Mouse (Mus musculus): Measurements from ENCODE around the gene D5Ertd579e. TPM values are rescaled to one million over a fixed set of nuclear protein-coding genes. Genes with fewer than 3 reads are reported as not detected.

The D5Ertd579e gene
- total RNA-seq, 2 experiments from 2014 or later, result 91.8 to 97.9 TPM

DNA sequence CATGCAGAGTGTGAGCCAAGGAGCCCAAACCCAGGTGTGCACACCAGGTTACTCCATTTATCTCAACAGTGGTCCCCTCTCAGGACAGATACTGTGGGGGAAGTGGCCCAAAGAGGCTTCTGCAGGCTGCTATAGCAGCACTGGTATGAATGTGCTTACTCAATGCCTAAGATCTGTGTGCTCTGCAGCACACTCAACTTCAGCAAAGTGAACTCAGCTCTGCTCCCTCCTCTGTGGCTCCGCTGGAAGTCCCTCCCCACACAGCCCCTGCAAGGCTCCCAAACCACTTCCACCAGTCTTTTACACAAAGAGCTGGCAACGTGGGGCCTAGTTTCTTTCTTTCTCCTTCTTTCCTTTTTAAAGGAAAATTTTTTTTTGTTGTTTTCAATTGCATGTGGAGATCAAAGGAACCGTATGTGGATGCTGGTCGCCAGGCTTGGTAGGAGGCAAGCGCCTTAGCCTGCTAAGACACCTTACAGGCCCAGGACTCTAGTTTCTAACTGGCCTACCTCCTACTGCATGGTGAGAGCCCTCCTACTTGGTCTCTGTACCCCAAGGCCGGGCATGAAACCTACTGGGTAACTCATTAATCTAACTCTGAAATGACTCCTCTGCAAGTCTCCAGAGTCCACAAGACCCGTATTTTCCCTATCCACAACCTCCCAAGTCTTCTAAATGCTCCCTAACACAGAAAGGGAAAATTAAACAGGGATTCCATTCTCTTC is 138.1 kb downstream of the D5Ertd579e start:
- no peak for DNase-seq (ENCODE audit: low spot score in 2 of 2)

DNA sequence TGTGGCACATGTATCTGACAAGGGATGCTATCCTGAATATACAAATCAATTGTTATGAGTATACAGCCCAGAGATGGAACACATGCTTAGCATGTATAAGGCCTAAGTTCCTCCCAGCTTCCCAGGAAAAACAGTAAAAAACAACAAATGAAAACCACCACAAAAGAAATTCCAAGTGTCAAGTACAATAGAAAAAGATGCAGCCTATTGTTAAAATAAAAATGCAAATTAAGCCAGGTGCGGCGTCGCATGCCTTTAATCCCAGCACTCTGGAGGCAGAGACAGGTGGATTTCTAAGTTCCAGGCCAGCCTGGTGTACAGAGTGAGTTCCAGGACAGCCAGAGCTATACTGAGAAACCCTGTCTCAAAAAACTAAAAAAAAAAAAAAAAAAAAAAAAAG is 138.9 kb downstream of the D5Ertd579e start:
- DNase-seq (ENCODE audit: low spot score in 2 of 2), result no peak
- intact Hi-C loops (cut with DNase I), result no loop called here

More for the DNA sequence above, 138.1 kb downstream of the D5Ertd579e start:
- intact Hi-C loops (cut with DNase I), result no loop called here

DNA sequence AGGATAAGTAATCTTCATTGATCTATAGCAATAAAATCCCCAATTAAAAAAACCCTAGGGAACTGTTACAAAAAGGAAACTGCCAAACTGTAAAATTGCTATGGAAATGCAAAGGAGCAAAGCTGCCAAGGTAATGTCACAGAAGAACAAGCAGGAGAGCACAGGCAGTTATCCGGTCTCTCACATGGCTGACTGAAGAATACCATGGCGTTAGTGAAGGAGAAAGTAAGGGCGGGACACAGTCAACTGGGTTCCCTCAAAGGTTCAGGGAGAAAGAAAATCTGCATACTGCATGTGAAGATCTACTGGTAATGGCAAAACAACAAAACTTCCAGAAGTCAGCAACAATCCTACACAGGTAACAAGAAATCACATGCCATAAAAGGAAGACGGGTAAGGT is 139.5 kb downstream of the D5Ertd579e start:
- no peak for DNase-seq (ENCODE audit: low spot score in 2 of 2)
- intact Hi-C loops (cut with DNase I), result no loop called here

DNA sequence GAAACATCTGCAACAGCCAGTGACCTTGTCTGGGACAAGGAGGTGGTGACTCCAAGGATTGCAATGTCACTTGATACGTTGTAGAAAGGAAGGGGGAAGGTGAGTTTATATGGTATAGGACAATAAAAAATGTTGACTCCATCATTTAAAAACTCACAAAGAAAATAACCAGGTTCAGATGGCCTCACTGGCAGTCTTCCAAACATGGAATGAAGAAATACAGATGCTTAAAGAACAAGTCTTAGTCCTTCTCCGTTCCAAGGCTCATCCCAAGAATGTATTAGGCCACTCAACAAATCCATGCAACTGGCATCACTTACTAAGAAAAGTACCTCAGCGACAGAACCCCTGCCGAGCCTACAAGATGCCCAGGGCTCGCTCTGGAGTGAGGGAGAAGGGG is 141.3 kb downstream of the D5Ertd579e start:
- DNase-seq (ENCODE audit: low spot score in 2 of 2), result no peak
- intact Hi-C loops (cut with DNase I), result no loop called here

DNA sequence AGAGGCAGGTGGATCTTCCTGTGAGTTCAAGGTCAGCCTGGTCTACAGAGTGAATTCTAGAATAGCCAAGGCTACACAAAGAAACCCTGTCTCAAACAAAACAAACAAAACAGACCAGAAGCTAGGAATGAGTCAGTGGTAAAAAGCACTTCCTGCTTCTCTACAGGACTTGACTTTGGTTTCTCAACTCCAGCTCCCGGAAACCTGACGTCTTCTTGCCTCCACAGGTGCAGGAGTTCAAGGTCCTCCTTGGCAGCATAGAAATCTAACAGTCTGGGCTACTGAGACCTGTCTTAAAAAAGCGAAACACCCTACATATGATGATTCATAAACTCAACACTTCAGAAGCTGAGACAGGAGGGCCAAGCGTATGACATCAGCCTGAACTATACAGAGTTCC is 141.9 kb downstream of the D5Ertd579e start:
- intact Hi-C loops (cut with DNase I), result no loop called here
- no peak for DNase-seq (ENCODE audit: low spot score in 2 of 2)

DNA sequence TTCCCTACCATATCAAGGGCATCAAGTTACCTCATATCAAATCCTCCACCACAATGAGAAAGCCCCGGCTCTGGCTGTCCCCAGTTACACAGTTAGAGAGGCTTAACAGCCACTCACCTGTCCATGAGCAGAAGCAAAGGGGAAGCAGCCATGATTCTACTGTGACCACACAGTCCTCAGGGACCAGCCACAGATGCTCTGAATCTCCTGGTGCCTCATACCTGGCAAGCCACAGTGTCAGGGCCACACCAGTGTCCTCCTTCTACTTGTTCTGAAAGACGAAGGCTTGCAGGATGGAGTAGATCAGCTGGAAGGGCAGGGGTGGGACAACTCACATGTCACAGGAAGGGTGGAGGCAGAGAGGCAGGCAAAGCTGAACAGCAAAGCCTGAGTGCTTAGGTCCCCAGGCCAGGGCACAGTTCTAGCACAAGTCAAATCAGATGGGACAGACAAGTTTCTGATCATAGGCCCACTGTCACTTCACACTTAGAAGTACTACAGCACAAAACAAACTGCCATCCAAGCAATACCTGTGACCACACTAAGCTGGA is 142.7 kb downstream of the D5Ertd579e start:
- intact Hi-C loops (cut with DNase I), result no loop called here

DNA sequence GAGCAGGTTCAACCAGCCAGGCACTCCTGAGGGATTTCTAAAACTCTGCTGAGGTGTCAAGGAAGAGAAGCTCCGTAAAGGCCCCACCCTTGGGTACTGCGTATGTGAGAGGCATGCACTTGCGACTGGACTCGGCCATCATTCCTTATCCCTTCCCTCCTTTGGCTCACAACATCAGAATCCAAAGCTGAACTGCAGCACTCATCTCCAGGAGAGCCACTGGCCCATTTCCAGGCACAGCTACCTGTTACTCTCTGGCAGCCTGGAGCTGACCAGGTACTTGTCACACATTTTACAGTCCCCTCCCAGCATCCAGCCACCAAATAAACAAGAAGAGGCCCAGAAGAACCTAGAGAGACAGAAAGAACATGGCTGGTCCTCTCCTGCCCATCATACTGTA is 143.4 kb downstream of the D5Ertd579e start:
- no peak for DNase-seq (ENCODE audit: low spot score in 2 of 2)
- intact Hi-C loops (cut with DNase I), result no loop called here

More for the DNA sequence above, 142.7 kb downstream of the D5Ertd579e start:
- DNase-seq (ENCODE audit: low spot score in 2 of 2), result no peak

Other genes starting within 250 kb of the D5Ertd579e start
- gene Grpel1, start 231.0 kb downstream of the D5Ertd579e start, total RNA-seq (2021), result 10 to 100 TPM; 20.7 to 22.7 TPM
- gene Tada2b, start 211.7 kb downstream of the D5Ertd579e start, total RNA-seq (2021), result 10 to 100 TPM; 25.1 to 27.1 TPM
- gene Ccdc96, start 211.4 kb downstream of the D5Ertd579e start, total RNA-seq (2021), result 1 to 10 TPM; 1.0 to 1.2 TPM
- gene Tbc1d14, start 102.7 kb downstream of the D5Ertd579e start, total RNA-seq (2021), result 10 to 100 TPM; 74.1 to 78.7 TPM
- gene Bloc1s4, start 52.6 kb upstream of the D5Ertd579e start, total RNA-seq (2021), result 10 to 100 TPM; 16.0 to 21.3 TPM
- 100 to 1,000 TPM; 437 to 460 TPM for gene Mrfap1, start 100.7 kb upstream of the D5Ertd579e start, total RNA-seq (2021)
- 10 to 100 TPM; 26.4 to 28.5 TPM for gene Man2b2, start 134.6 kb upstream of the D5Ertd579e start, total RNA-seq (2021)
- gene Ppp2r2c, start 172.5 kb upstream of the D5Ertd579e start, total RNA-seq (2021), result 100 to 1,000 TPM; 500 to 508 TPM